Mouse (Mus musculus) stomach, embryonic 14.5 days (tissue): ENCODE results near the gene Pycr1. TPM values are rescaled to one million over a fixed set of nuclear protein-coding genes. Genes with fewer than 3 reads are reported as not detected.

Source experiments
- ATAC-seq: fragments of 200-750 bp; cut with Nextera tagmentation; 2 replicates; pipeline ENCODE4 v1.8.0; 2017; ENCODE audit warnings: low read depth, moderate TSS enrichment; ENCODE audit not compliant: insufficient number of reproducible peaks, insufficient read depth, low FRiP score
- H3K27ac ChIP-seq: fragments of 300-500 bp; sonication (generic); 2 replicates; pipeline ENCODE4 v1.5.1; 2014; ENCODE audit warnings: mild to moderate bottlenecking, low read length, moderate library complexity, mixed read lengths
- H3K27me3 ChIP-seq: fragments of 300-500 bp; sonication (generic); 2 replicates; pipeline ENCODE4 v1.6.1; 2014; ENCODE audit warnings: low read length, control low read depth, mixed read lengths; ENCODE audit not compliant: control insufficient read depth, insufficient read depth
- H3K36me3 ChIP-seq: fragments of 300-500 bp; sonication (generic); 2 replicates; pipeline ENCODE4 v1.6.1; 2014; ENCODE audit warnings: mild to moderate bottlenecking, control low read depth, low read length, moderate library complexity, mixed read lengths; ENCODE audit not compliant: control insufficient read depth, insufficient read depth
- H3K4me1 ChIP-seq: fragments of 300-500 bp; sonication (generic); 2 replicates; pipeline ENCODE4 v1.6.1; 2014; ENCODE audit warnings: low read length, control low read depth, mixed read lengths; ENCODE audit not compliant: control insufficient read depth, insufficient read depth
- H3K4me2 ChIP-seq: fragments of 300-500 bp; sonication (generic); replicated peaks from 2 replicates; pipeline ENCODE4 v1.6.1; 2014; ENCODE audit warnings: low read depth, low read length, control low read depth
- H3K4me3 ChIP-seq: fragments of 300-500 bp; sonication (generic); 2 replicates; pipeline ENCODE4 v1.5.1; 2014; ENCODE audit warnings: low read depth, low read length, control low read depth
- H3K9ac ChIP-seq: fragments of 300-500 bp; sonication (generic); replicated peaks from 2 replicates; pipeline ENCODE4 v1.6.1; 2014; ENCODE audit warnings: low read depth, mild to moderate bottlenecking, control low read depth, low read length, moderate library complexity, mixed read lengths
- H3K9me3 ChIP-seq: fragments of 300-500 bp; sonication (generic); 2 replicates; pipeline ENCODE4 v1.6.1; 2016; ENCODE audit warnings: low read depth, low read length, control low read depth; ENCODE audit not compliant: control insufficient read depth
- WGBS: fragments of 180-500 bp; shearing (Covaris S2); extraction: QIAGEN DNeasy Blood & Tissue Kit; methylation state at CpG from one replicate; pipeline ENCODE4 v1.1.7; 2014; 5-methylcytosine and 5-hydroxymethylcytosine counted together
- polyA plus RNA-seq: library from polyadenylated mRNA; unstranded; fragments of >200 nt; fragmentation: Nextera tagmentation; extraction: Ambion mirVana; gene quantifications from 2 replicates; pipeline ENCODE4 v1.2.1, GENCODE M21; 2014

The Pycr1 gene
- polyA plus RNA-seq, 1 experiment from 2014 or later, result 28.1 TPM

- H3K27me3 ChIP-seq, result peaks cover 44% of the 10 kb centered on the region
- no peak overlapping the region for H3K9ac ChIP-seq
- no peaks in the 10 kb centered on the region for H3K9me3 ChIP-seq
- no peak overlapping the region for H3K4me2 ChIP-seq
- H3K4me1 ChIP-seq, result 0 out of 2 replicates have a peak, but pooled peaks cover 6% of the 10 kb centered on the region
- H3K27ac ChIP-seq, result no peak overlapping the region
- no peak overlapping the region for H3K4me3 ChIP-seq
- WGBS, result 72% methylated on average over 6 of the region's 6 CpGs
- H3K36me3 ChIP-seq, result no peaks in the 10 kb centered on the region
- ATAC-seq, result no peak
Measured at GRCm38 (mm10) chr11:120662759-120663158, 19.2 kb upstream of the Pycr1 start.

GRCm38 (mm10) chr11:120661076-120661460, 17.5 kb upstream of the Pycr1 start, which contains the start of gene Notum:
Notum (minus strand) TSS chr11:120661175.
- Histone ChIP-seq H3K27ac (no peak within 1 kb of the TSS), H3K27me3 (peaks cover 44% of the 10 kb centered on the region), H3K4me3 (peak within 1 kb of the TSS; percentile 41), H3K36me3 (no peaks in the 10 kb centered on the region), H3K4me1 (0 out of 2 replicates have a peak, but pooled peaks cover 6% of the 10 kb centered on the region), H3K4me2 (peak within 1 kb of the TSS; percentile 51), H3K9me3 (no peaks in the 10 kb centered on the region), H3K9ac (peak within 1 kb of the TSS; percentile 33; the same call in 1 of the 2 replicates)
- 1% methylated on average over 35 of the region's 35 CpGs for WGBS
- no peak for ATAC-seq

- Histone ChIP-seq H3K27me3 (peaks cover 44% of the 10 kb centered on the region), H3K27ac (no peak overlapping the region), H3K9me3 (no peaks in the 10 kb centered on the region), H3K4me2 (peak overlapping the region; percentile 51), H3K36me3 (no peaks in the 10 kb centered on the region), H3K4me1 (0 out of 2 replicates have a peak, but pooled peaks cover 6% of the 10 kb centered on the region), H3K4me3 (peak overlapping the region; percentile 41), H3K9ac (peak overlapping the region; percentile 33; the same call in 1 of the 2 replicates)
- ATAC-seq, result peak; percentile 53
- WGBS, result under 1% methylated on average over 82 of the region's 95 CpGs
Measured at GRCm38 (mm10) chr11:120660301-120661075, 16.9 kb upstream of the Pycr1 start.

GRCm38 (mm10) chr11:120659509-120660300, 16.1 kb upstream of the Pycr1 start:
- H3K27me3 ChIP-seq, result peaks cover 44% of the 10 kb centered on the region
- H3K9me3 ChIP-seq, result no peaks in the 10 kb centered on the region
- WGBS, result 4% methylated on average over 50 of the region's 50 CpGs
- H3K4me2 ChIP-seq, result peak overlapping the region; percentile 51
- no peak for ATAC-seq
- H3K4me1 ChIP-seq, result 0 out of 2 replicates have a peak, but pooled peaks cover 6% of the 10 kb centered on the region
- no peaks in the 10 kb centered on the region for H3K36me3 ChIP-seq
- H3K4me3 ChIP-seq, result peak overlapping the region; percentile 41
- 0 out of 2 replicates have a peak overlapping the region, but pooled peaks have one; percentile 33 for H3K9ac ChIP-seq
- no peak overlapping the region for H3K27ac ChIP-seq

- no peak overlapping the region for H3K27ac ChIP-seq
- no peak for ATAC-seq
- 3% methylated on average over 24 of the region's 24 CpGs for WGBS
- peak overlapping the region; percentile 16; the same call in 1 of the 2 replicates for H3K4me2 ChIP-seq
- H3K36me3 ChIP-seq, result no peaks in the 10 kb centered on the region
- no peaks in the 10 kb centered on the region for H3K9me3 ChIP-seq
- H3K4me1 ChIP-seq, result 0 out of 2 replicates have a peak, but pooled peaks cover 6% of the 10 kb centered on the region
- no peak overlapping the region for H3K9ac ChIP-seq
- H3K27me3 ChIP-seq, result peaks cover 44% of the 10 kb centered on the region
- peak overlapping the region; percentile 41 for H3K4me3 ChIP-seq
Measured at GRCm38 (mm10) chr11:120658876-120659410, 15.4 kb upstream of the Pycr1 start.

GRCm38 (mm10) chr11:120657301-120657700, 13.7 kb upstream of the Pycr1 start:
- WGBS, result 78% methylated on average over 4 of the region's 4 CpGs
- no peak overlapping the region for H3K9ac ChIP-seq
- no peak for ATAC-seq
- no peak overlapping the region for H3K27ac ChIP-seq
- no peaks in the 10 kb centered on the region for H3K9me3 ChIP-seq
- no peak overlapping the region for H3K4me3 ChIP-seq
- no peak overlapping the region for H3K4me2 ChIP-seq
- peaks cover 39% of the 10 kb centered on the region for H3K27me3 ChIP-seq
- 0 out of 2 replicates have a peak, but pooled peaks cover 6% of the 10 kb centered on the region for H3K4me1 ChIP-seq
- H3K36me3 ChIP-seq, result no peaks in the 10 kb centered on the region

GRCm38 (mm10) chr11:120654741-120655140, 11.2 kb upstream of the Pycr1 start:
- no peaks in the 10 kb centered on the region for H3K4me1 ChIP-seq
- peaks cover 15% of the 10 kb centered on the region for H3K27me3 ChIP-seq

GRCm38 (mm10) chr11:120651872-120652271, 8.3 kb upstream of the Pycr1 start:
- peaks cover 7% of the 10 kb centered on the region; the same call in 1 of the 2 replicates for H3K4me1 ChIP-seq
- no peak for ATAC-seq
- WGBS, result 74% methylated on average over 3 of the region's 3 CpGs

More at GRCm38 (mm10) chr11:120654741-120655140, 11.2 kb upstream of the Pycr1 start:
- Histone ChIP-seq H3K9ac (no peak overlapping the region), H3K9me3 (no peaks in the 10 kb centered on the region), H3K4me2 (no peak overlapping the region), H3K27ac (no peak overlapping the region), H3K4me3 (no peak overlapping the region), H3K36me3 (no peaks in the 10 kb centered on the region)
- WGBS, result 61% methylated on average over 3 of the region's 3 CpGs
- no peak for ATAC-seq

More at GRCm38 (mm10) chr11:120651872-120652271, 8.3 kb upstream of the Pycr1 start:
- Histone ChIP-seq H3K9ac (no peak overlapping the region), H3K36me3 (no peaks in the 10 kb centered on the region), H3K4me3 (no peak overlapping the region), H3K9me3 (no peaks in the 10 kb centered on the region), H3K27ac (no peak overlapping the region), H3K27me3 (no peaks in the 10 kb centered on the region), H3K4me2 (no peak overlapping the region)
